Mouse (Mus musculus) lung, embryonic 15.5 days (tissue): ENCODE results near the gene Sval1. TPM values are rescaled to one million over a fixed set of nuclear protein-coding genes. Genes with fewer than 3 reads are reported as not detected.

Experiments
- ATAC-seq: fragments of 200-750 bp; cut with Nextera tagmentation; 2 replicates; pipeline ENCODE4 v1.8.0; 2017; ENCODE audit warnings: moderate number of reproducible peaks, borderline replicate concordance; ENCODE audit not compliant: low FRiP score, low TSS enrichment; ENCODE audit errors: extremely low read depth
- H3K27ac ChIP-seq: fragments of 300-500 bp; sonication (generic); 2 replicates; pipeline ENCODE4 v1.5.1; 2015; ENCODE audit warnings: moderate library complexity, mild to moderate bottlenecking, inconsistent platforms
- H3K27me3 ChIP-seq: fragments of 300-500 bp; sonication (generic); 2 replicates; pipeline ENCODE4 v1.6.1; 2015; ENCODE audit warnings: inconsistent platforms
- H3K36me3 ChIP-seq: fragments of 300-500 bp; sonication (generic); 2 replicates; pipeline ENCODE4 v1.6.1; 2015; ENCODE audit warnings: inconsistent platforms
- H3K4me1 ChIP-seq: fragments of 300-500 bp; sonication (generic); 2 replicates; pipeline ENCODE4 v1.6.1; 2015; ENCODE audit warnings: inconsistent platforms
- H3K4me2 ChIP-seq: fragments of 300-500 bp; sonication (generic); 2 replicates; pipeline ENCODE4 v1.6.1; 2015; ENCODE audit warnings: inconsistent platforms, mild to moderate bottlenecking, moderate library complexity
- H3K4me3 ChIP-seq: fragments of 300-500 bp; sonication (generic); 2 replicates; pipeline ENCODE4 v1.5.1; 2015; ENCODE audit warnings: mild to moderate bottlenecking, inconsistent platforms
- H3K9ac ChIP-seq: fragments of 300-500 bp; sonication (generic); 2 replicates; pipeline ENCODE4 v1.6.1; 2015; ENCODE audit warnings: inconsistent platforms
- H3K9me3 ChIP-seq: fragments of 300-500 bp; sonication (generic); 2 replicates; pipeline ENCODE4 v1.6.1; 2016; ENCODE audit warnings: inconsistent platforms
- WGBS: fragments of 180-500 bp; shearing (Covaris S2); methylation state at CpG from one replicate; pipeline ENCODE4 v1.1.7; 2015; 5-methylcytosine and 5-hydroxymethylcytosine counted together
- polyA plus RNA-seq: library from polyadenylated mRNA; unstranded; fragments of >200 nt; fragmentation: Nextera tagmentation; extraction: Ambion mirVana; gene quantifications from 2 replicates; pipeline ENCODE4 v1.2.1, GENCODE M21; 2015

Sval1 gene
- not detected in 2 replicates for polyA plus RNA-seq

DNA sequence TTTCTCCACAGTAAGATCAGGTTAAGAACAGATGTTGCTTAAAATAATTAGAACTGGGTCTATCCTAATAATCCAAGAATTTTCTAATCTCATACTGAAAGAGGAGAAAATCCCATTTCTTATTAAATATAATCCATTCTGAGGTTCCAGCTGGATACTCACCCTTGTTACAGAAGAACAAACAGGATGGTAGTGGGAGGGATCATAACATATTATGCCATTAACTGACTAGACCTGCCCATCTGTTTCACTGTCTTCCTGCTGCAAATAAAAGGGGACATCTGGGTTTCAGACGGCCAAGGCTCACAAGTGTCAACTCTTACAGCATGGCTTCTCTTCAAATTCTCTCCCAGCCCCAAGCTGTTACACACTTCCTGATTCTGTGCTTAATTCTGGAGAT lies at the start of gene Sval1:
Gene Sval1 (plus strand): TSS at position 301 of the 400 bp plus-strand sequence.
- Histone ChIP-seq H3K4me3 (no peak within 1 kb of the TSS), H3K36me3 (no peaks in the 10 kb centered on the region), H3K4me1 (no peaks in the 10 kb centered on the region), H3K4me2 (no peak within 1 kb of the TSS), H3K27me3 (no peaks in the 10 kb centered on the region), H3K9ac (no peak within 1 kb of the TSS), H3K27ac (no peak within 1 kb of the TSS), H3K9me3 (no peaks in the 10 kb centered on the region)
- WGBS: 73% methylated on average over 1 of the region's 1 CpGs
- no peak for ATAC-seq

DNA sequence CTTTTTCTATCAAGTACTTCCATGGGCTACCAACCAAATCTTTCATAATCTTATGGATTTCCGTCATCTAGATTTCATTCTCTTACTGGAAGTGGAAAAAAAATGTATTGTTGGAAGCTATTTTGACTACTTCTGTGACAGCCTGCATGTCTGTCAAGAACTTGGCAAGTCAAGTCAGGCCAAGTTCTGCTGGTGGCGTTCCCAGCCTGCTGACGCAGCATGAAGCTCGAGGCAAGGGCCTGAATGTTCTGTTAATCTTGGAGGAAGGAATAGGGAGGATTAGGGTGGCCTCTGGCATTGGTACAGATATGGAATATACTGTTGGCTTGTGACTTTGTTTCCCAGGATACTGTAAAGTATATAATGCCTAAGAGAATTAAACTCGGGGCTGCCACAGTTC lies 39.8 kb upstream of the Sval1 start:
- Histone ChIP-seq H3K4me2 (no peak overlapping the region), H3K9me3 (no peaks in the 10 kb centered on the region), H3K36me3 (no peaks in the 10 kb centered on the region), H3K27ac (no peak overlapping the region), H3K27me3 (no peaks in the 10 kb centered on the region), H3K9ac (no peak overlapping the region), H3K4me1 (no peaks in the 10 kb centered on the region), H3K4me3 (no peak overlapping the region)
- 75% methylated on average over 5 of the region's 5 CpGs for WGBS
- no peak for ATAC-seq

DNA sequence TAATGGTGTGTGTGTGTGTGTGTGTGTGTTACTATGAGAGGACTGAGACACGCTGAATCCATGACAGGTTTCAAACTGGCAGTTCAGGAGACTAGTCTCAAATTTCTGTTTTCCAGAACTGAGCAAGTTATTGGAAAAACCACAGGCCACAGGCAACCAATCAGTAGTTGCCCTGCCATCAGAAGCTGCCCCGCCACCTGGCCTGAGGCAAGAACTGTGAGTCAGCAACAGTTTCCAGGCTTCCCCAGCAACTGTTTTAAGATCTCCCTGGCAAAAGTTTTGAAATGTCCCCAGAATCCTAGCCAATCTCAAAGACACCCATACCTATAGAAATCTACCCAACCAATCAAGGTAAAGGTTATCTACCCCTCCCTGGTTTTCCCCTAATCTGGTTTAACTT lies 36.5 kb upstream of the Sval1 start:
- WGBS: 85% methylated on average over 2 of the region's 2 CpGs
- ATAC-seq: no peak

DNA sequence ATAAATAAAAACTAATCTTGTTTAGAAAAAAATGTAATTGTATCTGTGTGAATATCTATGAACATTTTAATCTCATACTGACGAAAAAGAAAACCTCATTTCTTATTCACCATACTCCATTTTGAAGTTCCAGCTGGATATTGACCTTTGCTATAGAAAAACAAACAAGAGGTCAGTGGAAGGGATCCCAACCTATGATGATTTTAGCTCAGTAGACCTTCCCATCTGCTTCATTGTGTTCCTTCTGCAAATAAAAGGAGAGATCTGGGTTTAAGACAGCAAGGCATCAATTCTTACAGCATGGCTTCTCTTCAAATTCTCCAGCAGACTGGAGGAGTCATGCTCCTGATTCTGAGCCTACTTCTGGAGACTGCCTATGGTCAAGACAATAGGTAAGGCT lies 16.4 kb downstream of the Sval1 start, which contains the start of gene Sval3:
Gene Sval3 (plus strand): TSS at position 301 of the 400 bp plus-strand sequence.
- H3K9me3 ChIP-seq: no peaks in the 10 kb centered on the region
- H3K4me1 ChIP-seq: no peaks in the 10 kb centered on the region
- ATAC-seq: no peak
- H3K27me3 ChIP-seq: no peaks in the 10 kb centered on the region
- H3K4me3 ChIP-seq: no peak within 1 kb of the TSS
- H3K4me2 ChIP-seq: no peak within 1 kb of the TSS
- 66% methylated on average over 1 of the region's 1 CpGs for WGBS
- no peak within 1 kb of the TSS for H3K9ac ChIP-seq
- no peaks in the 10 kb centered on the region for H3K36me3 ChIP-seq
- H3K27ac ChIP-seq: no peak within 1 kb of the TSS

More for the DNA sequence above, 36.5 kb upstream of the Sval1 start:
- no peak overlapping the region for H3K27ac ChIP-seq
- no peak overlapping the region for H3K4me3 ChIP-seq
- no peaks in the 10 kb centered on the region for H3K4me1 ChIP-seq
- H3K27me3 ChIP-seq: no peaks in the 10 kb centered on the region
- no peak overlapping the region for H3K4me2 ChIP-seq
- H3K9ac ChIP-seq: no peak overlapping the region
- H3K36me3 ChIP-seq: no peaks in the 10 kb centered on the region
- H3K9me3 ChIP-seq: no peaks in the 10 kb centered on the region

Other genes starting within 250 kb of the Sval1 start
- 2.7 and 3.3 TPM in 2 replicates for gene Kel, start 247.3 kb upstream of the Sval1 start, polyA plus RNA-seq
- gene Olfr459, start 176.5 kb upstream of the Sval1 start, polyA plus RNA-seq: not detected in 2 replicates
- gene Pip, start 104.1 kb upstream of the Sval1 start, polyA plus RNA-seq: not detected in 2 replicates
- gene Sval2, start 98.6 kb upstream of the Sval1 start, polyA plus RNA-seq: not detected in 2 replicates
- not detected in 2 replicates for gene Sval3, start 16.5 kb downstream of the Sval1 start, polyA plus RNA-seq
- not detected in 2 replicates for gene Sva, start 86.8 kb downstream of the Sval1 start, polyA plus RNA-seq
- not detected in 2 replicates for gene Tas2r139, start 189.3 kb downstream of the Sval1 start, polyA plus RNA-seq